Mouse (Mus musculus) ovary, postnatal 10 days (tissue): Measurements from ENCODE around the gene Samd14.

Source experiments
- DNase-seq: peaks from one replicate; pipeline ENCODE4 v3.0.0; 2022; ENCODE audit warnings: low spot score

The Samd14 gene

GRCm38 (mm10) chr11:95037306-95037705 is 27.6 kb downstream of the Samd14 start:
- no peak for DNase-seq

DNA sequence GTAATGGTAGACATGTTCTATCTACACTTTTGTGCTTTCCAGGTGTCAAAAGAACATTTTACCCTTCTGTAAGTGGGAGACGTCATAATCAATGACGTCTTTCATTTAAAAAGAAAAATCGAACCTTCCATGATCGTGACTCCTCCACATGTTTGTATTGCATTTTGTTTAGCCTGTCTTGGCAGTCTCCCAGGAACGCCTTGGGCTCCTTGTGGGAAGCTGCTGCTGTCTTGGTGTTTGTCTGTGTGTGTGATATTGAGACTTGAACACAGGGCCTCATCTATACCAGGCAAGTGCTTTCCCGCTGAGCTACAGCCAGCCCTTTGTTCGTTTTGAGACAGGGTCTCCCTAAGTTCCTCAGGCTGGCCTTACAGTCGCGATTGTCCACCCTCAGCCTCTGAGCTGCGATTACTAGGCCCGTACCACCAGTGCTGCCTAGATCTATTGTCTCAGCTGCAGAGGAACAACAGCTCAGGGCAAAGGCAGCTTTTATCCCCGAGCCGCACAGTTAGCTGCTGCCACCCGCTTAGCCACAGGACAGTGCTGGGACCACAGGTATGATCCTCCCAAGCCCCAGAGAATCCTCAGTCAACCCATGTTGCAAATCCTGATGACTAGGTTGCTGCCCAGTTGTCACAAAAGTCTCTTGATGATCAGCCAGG is 28.6 kb downstream of the Samd14 start:
- DNase-seq, result no peak

- no peak for DNase-seq
Measured at GRCm38 (mm10) chr11:95038818-95039655, 29.4 kb downstream of the Samd14 start.

DNA sequence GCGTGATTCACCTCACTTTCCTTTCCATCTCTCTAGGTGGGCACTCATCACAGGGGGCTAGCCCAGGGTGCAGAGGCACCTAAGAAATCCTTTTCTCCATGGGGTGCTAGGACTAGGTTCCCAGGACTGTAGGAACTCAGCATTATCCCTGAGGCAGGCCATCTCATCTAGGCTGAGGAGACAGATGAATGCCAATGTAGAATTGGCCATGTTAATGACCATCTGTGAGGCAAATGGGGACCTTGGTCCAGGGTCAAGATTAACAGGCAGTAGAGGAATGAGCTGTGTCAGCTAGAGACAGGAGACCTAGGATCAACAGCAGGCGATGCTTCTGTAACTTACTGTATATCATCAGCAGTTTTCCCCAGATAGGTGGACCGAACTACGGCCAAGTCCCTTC is 30.1 kb downstream of the Samd14 start:
- DNase-seq, result no peak

DNA sequence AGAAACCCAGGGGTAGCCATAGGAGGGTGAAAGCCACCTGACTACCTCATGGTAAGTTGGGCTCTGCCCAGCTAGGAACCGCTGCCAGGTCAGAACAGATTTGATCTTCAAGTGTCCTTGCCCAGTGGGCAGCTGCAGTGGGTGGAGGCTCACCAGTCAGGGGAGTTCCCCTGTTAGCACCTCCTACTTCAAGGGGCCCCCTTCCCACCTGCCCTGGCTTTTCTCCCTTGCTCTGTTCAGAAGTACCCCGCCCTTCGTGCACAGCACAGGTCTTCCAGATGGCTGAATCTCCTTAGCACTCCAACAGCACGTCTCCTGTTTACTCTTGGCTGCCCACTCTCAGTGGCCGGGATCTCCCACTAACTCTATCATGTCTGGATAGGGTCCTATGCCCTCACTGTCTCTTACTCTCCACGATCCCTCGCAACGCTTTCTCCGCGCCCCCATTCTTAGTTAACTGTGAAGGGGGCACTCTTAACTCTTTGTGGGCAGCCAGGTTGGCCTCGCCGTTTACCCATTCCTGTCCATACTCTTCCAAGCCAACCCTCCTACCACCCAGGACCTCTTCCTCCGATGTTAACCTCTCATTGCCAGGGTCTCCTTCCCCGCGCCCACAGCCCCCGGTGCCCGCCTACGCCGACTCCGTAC is 30.9 kb downstream of the Samd14 start:
- peak; percentile 39 for DNase-seq

- peak; percentile 84 for DNase-seq
Measured at GRCm38 (mm10) chr11:95041139-95041609, 31.5 kb downstream of the Samd14 start, which contains the start of gene Pdk2. TSS of gene Pdk2 (minus strand) at chr11:95041354.

GRCm38 (mm10) chr11:95042096-95042495 is 32.4 kb downstream of the Samd14 start:
- peak; percentile 63 for DNase-seq

- DNase-seq, result no peak
Measured at GRCm38 (mm10) chr11:95043060-95043459, 33.4 kb downstream of the Samd14 start.

GRCm38 (mm10) chr11:95043608-95044007 is 33.9 kb downstream of the Samd14 start:
- no peak for DNase-seq

DNA sequence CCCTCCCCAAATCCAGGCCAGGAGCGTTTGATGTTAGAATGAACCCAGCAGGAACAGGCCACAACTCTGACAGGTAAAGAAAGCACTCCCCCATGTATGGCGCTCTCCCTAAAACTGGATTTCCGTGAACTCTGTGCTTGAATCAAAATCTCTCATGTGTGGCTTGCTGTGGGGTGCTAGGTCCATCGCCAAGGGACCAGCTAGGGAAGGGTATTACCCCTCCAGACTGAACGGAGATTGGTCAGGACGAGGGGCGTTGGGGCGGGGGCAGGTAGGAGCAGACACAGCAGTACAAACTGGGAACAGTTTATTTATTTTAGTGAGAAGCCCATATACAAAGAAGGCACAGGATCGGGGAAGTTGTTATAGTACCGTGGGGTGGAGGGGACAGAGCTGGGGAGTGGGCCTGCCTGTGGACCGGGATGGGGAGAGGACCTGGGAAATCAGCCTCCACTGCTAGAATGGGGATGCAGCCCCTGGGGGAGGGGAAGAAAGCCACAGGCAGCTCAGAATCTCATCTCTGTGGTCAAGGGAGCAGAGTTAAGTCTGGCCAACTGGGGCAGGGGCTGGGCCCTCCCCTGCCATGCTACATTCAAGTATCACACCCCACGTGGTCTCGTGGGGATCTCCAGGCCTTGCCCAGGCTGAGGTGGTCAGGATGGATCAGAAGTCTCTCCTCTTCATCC is 34.6 kb downstream of the Samd14 start:
- no peak for DNase-seq

- DNase-seq, result no peak
Measured at GRCm38 (mm10) chr11:95046980-95047680, 37.5 kb downstream of the Samd14 start.

DNA sequence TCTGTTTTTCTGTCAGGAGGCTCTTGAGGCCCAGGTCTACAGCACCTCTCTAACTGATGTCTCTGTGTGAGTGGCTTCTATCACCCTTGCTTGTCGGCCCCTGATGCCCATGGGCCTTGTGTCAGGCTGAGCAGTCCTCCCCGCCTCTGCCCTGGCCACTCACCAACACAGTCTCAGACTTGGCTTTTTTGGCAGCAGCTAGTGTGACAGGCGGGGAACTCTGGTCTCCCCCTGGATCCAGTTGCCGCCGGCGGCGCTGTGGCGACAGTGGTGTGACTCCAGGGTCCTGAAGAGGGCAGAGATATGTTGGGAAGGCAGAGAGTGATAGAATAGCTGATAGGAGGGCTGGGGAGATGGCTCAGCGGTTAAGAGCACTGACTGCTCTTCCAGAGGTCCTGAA is 43.4 kb downstream of the Samd14 start:
- no peak for DNase-seq

DNA sequence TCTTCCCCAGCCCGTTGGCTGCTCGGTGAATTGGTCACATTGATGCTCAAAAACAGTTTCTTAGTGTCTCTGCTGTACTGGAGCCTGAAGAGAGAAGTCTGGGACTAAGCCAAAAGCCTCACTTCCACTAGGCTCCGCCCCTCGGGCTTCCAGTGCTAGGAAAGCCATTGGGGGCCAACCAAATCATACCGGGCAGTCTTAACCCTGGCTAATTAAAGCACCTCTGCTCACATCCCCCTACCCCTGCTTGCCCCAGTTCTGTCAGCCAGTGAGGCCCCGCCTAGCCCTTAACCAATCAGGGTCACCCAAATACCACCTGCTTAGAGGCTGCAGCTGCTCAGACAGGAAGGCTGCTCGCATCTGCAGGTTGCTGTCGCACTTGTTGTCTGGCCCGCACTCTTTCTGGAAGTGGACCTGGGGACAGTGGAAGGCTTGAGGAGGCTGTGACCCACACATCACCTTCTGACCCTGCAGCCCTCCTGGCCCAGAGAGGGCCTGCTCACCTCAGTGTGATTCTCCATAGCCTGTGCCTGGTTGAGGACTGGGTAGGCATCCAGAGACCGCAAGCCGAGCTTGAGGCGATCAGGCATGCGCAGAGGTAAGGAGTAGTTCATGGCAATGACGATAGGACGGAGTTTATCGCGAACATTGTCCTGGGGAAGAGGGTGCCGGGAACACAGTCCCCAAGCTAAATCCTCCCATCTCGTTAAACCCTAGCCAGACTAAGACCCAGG is 47.3 kb downstream of the Samd14 start:
- no peak for DNase-seq

- no peak for DNase-seq
Measured at GRCm38 (mm10) chr11:95069226-95069957, 59.7 kb downstream of the Samd14 start.

DNA sequence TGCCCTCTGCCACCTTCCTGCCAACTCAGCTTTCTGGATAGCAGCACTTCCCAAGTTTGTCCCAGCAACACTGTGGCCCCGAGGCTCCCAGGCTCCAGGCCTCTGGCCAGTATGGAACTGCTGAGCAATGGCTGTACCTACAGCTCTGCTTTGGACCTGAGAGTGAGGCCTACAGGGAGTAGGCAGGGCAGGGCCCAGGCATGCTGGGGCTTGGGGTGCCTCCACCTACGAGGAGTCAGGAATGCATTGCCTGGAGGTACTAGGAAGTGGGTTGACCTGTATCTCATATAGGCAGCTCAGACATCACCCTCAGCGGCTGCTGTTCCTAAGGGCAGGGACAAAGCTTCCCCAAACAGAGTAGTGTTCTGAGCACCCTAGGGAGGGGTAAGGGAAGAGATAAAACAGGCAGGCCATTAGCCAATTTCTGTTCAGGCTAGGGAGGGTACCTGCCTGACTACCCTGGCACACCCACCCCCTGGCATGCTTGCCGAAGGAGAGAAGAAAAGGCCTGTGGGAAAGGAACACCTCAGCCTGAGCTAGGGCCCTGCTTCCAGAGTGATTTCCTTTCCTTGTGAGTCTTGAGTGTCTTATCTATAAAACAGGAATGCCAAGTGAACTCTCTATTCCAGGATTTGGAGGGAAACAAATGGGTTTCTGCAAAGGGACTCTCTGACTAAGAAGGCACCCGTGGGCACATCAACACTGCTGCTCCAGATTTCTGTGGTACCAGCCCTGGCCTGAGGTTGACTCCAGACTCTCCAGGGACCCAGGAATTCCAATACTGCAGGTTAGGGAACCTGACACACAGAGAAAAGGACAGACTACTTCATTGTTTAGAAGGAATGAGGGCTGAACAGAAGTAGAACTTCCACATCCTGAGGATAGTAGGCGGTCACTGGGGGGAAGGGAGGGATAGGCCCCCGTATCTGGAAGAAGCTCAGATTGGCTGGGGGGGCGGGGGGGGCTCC is 60.7 kb downstream of the Samd14 start:
- no peak for DNase-seq

DNA sequence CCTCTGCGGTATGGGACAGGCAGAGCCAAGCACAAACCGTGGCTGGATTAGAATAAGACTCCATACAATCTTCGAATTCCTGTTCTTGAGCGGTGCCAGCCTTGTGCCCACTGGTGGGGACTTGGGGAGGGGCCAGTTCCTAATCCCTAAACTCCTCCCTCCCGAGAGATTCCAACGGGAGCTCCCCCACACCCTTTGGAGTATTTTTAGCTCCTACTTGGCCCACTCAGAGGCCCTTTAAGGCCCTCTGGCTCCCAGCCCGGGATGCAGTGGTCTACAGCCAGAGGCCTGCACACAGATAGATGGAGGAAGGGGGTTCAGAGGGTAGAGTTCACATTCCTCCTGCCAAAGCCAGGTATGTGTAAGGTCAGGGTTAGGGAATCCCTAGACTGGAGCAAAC is 61.6 kb downstream of the Samd14 start:
- no peak for DNase-seq

GRCm38 (mm10) chr11:95072136-95072535 is 62.5 kb downstream of the Samd14 start:
- DNase-seq, result no peak

DNA sequence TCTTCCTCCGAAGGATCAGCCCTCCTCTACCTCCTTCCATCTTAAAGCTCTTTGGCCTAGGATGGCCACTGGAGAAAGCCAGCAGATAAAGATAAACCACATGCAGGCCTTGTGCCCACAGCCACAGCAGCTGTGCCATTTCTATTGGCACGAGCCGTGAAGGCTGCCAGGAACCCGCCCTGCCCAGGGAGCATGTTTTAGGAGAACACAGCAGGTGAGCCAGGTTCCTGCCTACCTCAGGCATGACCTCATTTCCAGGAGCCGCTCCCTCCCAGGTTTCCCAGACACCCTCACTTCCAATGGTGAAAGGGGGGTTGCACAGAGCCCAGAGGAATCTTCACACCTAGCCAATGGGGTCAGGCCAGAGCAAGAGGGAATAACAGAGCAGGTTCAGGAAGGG is 63.1 kb downstream of the Samd14 start:
- no peak for DNase-seq

DNA sequence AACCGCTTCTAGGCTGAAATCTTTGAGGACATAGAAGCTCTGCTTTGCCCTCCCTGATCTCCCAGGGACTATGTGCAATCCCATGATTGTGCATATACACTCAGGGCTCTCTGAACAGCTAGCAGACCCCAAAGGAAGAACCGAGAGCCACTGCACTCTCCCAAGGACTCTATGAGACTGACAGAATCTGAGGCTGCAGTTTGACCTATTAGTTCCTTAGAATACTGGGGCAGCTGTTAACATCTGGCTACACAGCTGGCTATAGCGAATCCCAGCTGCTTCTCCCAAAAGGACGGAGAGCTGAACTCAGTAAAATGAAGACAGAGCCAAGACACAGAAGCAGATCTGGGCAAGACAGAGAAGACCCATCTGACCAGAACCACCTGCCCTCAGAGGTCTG is 64.2 kb downstream of the Samd14 start:
- DNase-seq, result no peak
